Mouse (Mus musculus): ENCODE measurements around the gene Cldn5.
A peak's percentile ranks its signal among the peaks of the same experiment; 100 is the strongest.

Gene Cldn5

GRCm38 (mm10) chr16:18785485-18785884 lies 8.8 kb downstream of the Cldn5 start:
- DNase-seq (ENCODE audit: low spot score), result no peak

- DNase-seq (ENCODE audit: low spot score), result no peak
Measured at GRCm38 (mm10) chr16:18786652-18787051, 10.0 kb downstream of the Cldn5 start.

GRCm38 (mm10) chr16:18788627-18789406 lies 12.2 kb downstream of the Cldn5 start:
- no peak for DNase-seq (ENCODE audit: low spot score)

- DNase-seq (ENCODE audit: low spot score), result no peak
Measured at GRCm38 (mm10) chr16:18795223-18795899, 18.7 kb downstream of the Cldn5 start.

DNA sequence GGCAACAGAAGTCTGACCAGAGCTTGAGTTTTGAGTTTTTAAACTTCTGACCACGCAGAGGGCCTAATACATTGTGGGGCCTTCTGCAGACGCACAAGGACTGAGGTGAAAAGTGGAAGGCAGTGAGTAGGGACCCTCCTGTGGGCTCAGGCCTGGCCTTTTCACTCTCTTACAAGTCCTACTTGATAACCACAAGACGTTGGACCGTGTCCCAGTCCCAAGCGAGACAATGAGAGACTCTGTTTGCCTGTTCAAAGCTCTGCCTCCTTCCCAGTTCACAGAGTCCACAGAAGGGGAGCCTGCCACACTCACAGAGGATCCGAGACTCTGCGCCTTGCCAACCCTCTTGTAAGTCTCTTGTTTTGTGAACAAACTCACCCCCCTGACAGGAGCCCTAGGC lies 20.0 kb downstream of the Cldn5 start:
- DNase-seq (ENCODE audit: low spot score), result no peak

GRCm38 (mm10) chr16:18798151-18798550 lies 21.5 kb downstream of the Cldn5 start:
- no peak for DNase-seq (ENCODE audit: low spot score)

DNA sequence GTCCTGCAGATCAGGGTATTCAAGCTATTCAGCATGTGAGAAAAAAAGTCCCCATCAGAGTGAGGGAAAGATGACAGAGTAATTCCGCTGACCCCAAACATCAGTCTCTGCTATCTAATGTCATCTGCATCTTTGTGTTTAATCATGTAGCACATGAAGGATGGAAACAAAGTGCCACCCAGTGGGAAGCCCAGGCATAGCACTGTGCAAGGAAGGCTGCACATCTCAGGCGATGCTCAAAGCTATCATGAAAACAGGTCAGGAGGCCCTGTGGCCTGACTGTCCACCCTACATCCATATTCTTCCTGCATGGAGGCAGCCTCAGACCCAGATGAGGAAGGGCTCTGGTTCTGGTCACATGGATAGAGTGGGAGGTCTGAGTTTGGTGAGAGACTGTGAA lies 22.2 kb downstream of the Cldn5 start:
- peak; percentile 77 for DNase-seq (ENCODE audit: low spot score)

- DNase-seq (ENCODE audit: low spot score), result peak; percentile 81
Measured at GRCm38 (mm10) chr16:18805746-18806145, 29.1 kb downstream of the Cldn5 start.

- peak; percentile 90 for DNase-seq (ENCODE audit: low spot score)
Measured at GRCm38 (mm10) chr16:18809001-18809400, 32.4 kb downstream of the Cldn5 start.

DNA sequence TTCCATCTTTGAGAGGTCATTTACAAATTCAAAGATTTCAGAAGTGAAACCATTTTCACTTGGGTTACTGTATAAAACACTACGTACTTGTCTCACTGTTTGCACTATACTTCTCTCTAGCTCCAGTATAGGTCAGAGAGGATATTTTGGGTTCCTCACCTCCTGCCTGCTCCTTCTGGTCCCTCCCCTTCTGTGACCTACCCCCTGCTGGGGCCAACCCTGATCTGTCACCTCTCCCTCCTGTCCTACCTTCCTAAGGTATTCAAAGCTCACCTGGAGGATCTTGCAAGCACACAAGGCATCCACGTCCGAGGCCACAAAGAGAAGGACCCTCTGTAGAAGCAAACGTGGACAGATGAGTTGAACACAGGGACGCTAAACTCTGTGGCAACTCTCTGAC lies 34.4 kb downstream of the Cldn5 start:
- DNase-seq (ENCODE audit: low spot score), result no peak

GRCm38 (mm10) chr16:18811468-18812384 lies 35.1 kb downstream of the Cldn5 start, which contains the start of the genes Ufd1 and Cdc45:
Gene Ufd1, plus strand, starts transcription at chr16:18811779.
Gene Cdc45, minus strand, starts transcription at chr16:18811987.
- peak; percentile 98 for DNase-seq (ENCODE audit: low spot score)

- peak; percentile 67 for DNase-seq (ENCODE audit: low spot score)
Measured at GRCm38 (mm10) chr16:18812385-18812910, 35.8 kb downstream of the Cldn5 start.

- no peak for DNase-seq (ENCODE audit: low spot score)
Measured at GRCm38 (mm10) chr16:18822356-18822755, 45.7 kb downstream of the Cldn5 start.

GRCm38 (mm10) chr16:18822925-18823324 lies 46.3 kb downstream of the Cldn5 start:
- DNase-seq (ENCODE audit: low spot score), result no peak
